Mouse (Mus musculus) heart, postnatal 0 days (tissue): Measurements from ENCODE around the gene Gm20481.

Experiments
- CTCF ChIP-seq: IDR thresholded peaks from 2 replicates; pipeline ENCODE4 v1.5.1; 2016; ENCODE audit warnings: antibody characterized with exemption, control low read depth, low read depth
- EP300 ChIP-seq: IDR thresholded peaks from 2 replicates; pipeline ENCODE4 v1.6.1; 2016; ENCODE audit warnings: antibody characterized with exemption, low read depth

DNA sequence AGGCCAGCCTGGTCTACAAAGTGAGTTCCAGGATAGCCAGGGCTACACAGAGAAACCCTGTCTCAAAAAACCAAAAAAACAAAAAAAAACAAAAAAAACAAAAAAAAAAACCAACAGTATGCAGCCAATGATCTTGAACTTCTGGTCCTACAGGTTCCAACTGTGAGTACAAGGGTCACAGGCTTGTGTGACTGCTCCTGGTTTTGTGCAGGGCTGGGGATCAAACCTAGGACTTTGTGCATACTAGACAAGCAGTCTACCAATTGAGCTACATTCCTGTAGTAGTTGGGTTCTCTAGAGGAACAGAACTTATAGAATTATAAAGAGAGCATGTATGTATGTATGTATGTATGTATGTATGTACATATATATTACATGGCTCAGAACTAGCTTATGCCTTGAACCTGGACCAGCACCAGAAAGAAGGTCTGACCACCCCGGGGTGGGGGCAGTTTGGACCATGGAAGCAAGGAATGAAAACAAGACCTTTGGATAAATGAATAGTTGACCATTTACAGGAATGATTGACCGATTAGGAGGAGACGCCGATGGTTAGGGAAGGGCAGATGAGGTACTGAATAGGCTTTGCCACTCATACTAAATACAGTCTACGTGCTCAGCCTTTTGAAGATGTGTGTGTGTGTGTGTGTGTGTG, 23.1 kb upstream of the Gm20481 start:
- TF ChIP-seq CTCF (no peak), EP300 (no peak)
